Mouse (Mus musculus) embryonic facial prominence, embryonic 12.5 days (tissue): ENCODE data around the gene Rpl12. TPM values are rescaled to one million over a fixed set of nuclear protein-coding genes. Genes with fewer than 3 reads are reported as not detected.

ENCODE experiments used
- ATAC-seq: fragments of 200-750 bp; cut with Nextera tagmentation; 2 replicates; pipeline ENCODE4 v1.8.0; 2017; ENCODE audit not compliant: insufficient number of reproducible peaks, insufficient read depth, low FRiP score, low TSS enrichment
- H3K27ac ChIP-seq: fragments of 300-500 bp; sonication (generic); 2 replicates; pipeline ENCODE4 v1.5.1; 2016; ENCODE audit warnings: mild to moderate bottlenecking
- H3K27me3 ChIP-seq: fragments of 300-500 bp; sonication (generic); 2 replicates; pipeline ENCODE4 v1.6.1; 2016; ENCODE audit warnings: mild to moderate bottlenecking, moderate library complexity
- H3K36me3 ChIP-seq: fragments of 300-500 bp; sonication (generic); 2 replicates; pipeline ENCODE4 v1.6.1; 2016; ENCODE audit warnings: mild to moderate bottlenecking
- H3K4me1 ChIP-seq: fragments of 300-500 bp; sonication (generic); 2 replicates; pipeline ENCODE4 v1.6.1; 2016
- H3K4me2 ChIP-seq: fragments of 300-500 bp; sonication (generic); replicated peaks from 2 replicates; pipeline ENCODE4 v1.6.1; 2016; ENCODE audit warnings: mild to moderate bottlenecking, moderate library complexity
- H3K4me3 ChIP-seq: fragments of 300-500 bp; sonication (generic); 2 replicates; pipeline ENCODE4 v1.5.1; 2016; ENCODE audit warnings: mild to moderate bottlenecking
- H3K9ac ChIP-seq: fragments of 300-500 bp; sonication (generic); 2 replicates; pipeline ENCODE4 v1.6.1; 2016; ENCODE audit warnings: mild to moderate bottlenecking, moderate library complexity
- H3K9me3 ChIP-seq: fragments of 300-500 bp; sonication (generic); 2 replicates; pipeline ENCODE4 v1.6.1; 2016; ENCODE audit warnings: mild to moderate bottlenecking, moderate library complexity
- WGBS: fragments of 180-500 bp; shearing (Covaris S2); methylation state at CpG from one replicate; pipeline ENCODE4 v1.1.7; 2016; 5-methylcytosine and 5-hydroxymethylcytosine counted together
- polyA plus RNA-seq: library from polyadenylated mRNA; unstranded; fragments of >200 nt; fragmentation: Nextera tagmentation; extraction: Ambion mirVana; gene quantifications from 2 replicates; pipeline ENCODE4 v1.2.1, GENCODE M21; 2016

Rpl12 gene
- polyA plus RNA-seq, 1 experiment from 2014 or later: 160 TPM

- Histone ChIP-seq H3K9me3 (no peaks in the 10 kb centered on the region), H3K4me2 (no peak overlapping the region), H3K36me3 (peaks cover 37% of the 10 kb centered on the region), H3K4me1 (peaks cover 10% of the 10 kb centered on the region), H3K27ac (no peak overlapping the region), H3K9ac (no peak overlapping the region), H3K4me3 (no peak overlapping the region), H3K27me3 (no peaks in the 10 kb centered on the region)
- ATAC-seq: no peak
- 64% methylated on average over 8 of the region's 8 CpGs for WGBS
These were observed 4.0 kb upstream of the Rpl12 start for GRCm38 (mm10) chr2:32957344-32957743.

GRCm38 (mm10) chr2:32960273-32960672 lies 1.1 kb upstream of the Rpl12 start:
- WGBS: 93% methylated on average over 4 of the region's 4 CpGs
- Histone ChIP-seq H3K9me3 (no peaks in the 10 kb centered on the region), H3K4me2 (peak overlapping the region; percentile 78), H3K9ac (peak overlapping the region; percentile 92), H3K4me1 (peaks cover 28% of the 10 kb centered on the region), H3K4me3 (peak overlapping the region; percentile 87; the same call in 1 of the 2 replicates), H3K36me3 (peaks cover 42% of the 10 kb centered on the region), H3K27me3 (no peaks in the 10 kb centered on the region), H3K27ac (no peak overlapping the region)
- ATAC-seq: no peak

- WGBS: under 1% methylated on average over 33 of the region's 33 CpGs
- no peaks in the 10 kb centered on the region for H3K27me3 ChIP-seq
- H3K36me3 ChIP-seq: peaks cover 29% of the 10 kb centered on the region
These were observed 909 bp downstream of the Rpl12 start for GRCm38 (mm10) chr2:32962062-32962874.

GRCm38 (mm10) chr2:32962875-32963220 lies 1.5 kb downstream of the Rpl12 start:
- ATAC-seq: no peak
- H3K36me3 ChIP-seq: peaks cover 26% of the 10 kb centered on the region
- peak overlapping the region; percentile 87 for H3K4me3 ChIP-seq
- H3K9me3 ChIP-seq: no peaks in the 10 kb centered on the region
- H3K27me3 ChIP-seq: no peaks in the 10 kb centered on the region
- peak overlapping the region; percentile 92 for H3K27ac ChIP-seq
- H3K4me1 ChIP-seq: peaks cover 41% of the 10 kb centered on the region
- peak overlapping the region; percentile 78 for H3K4me2 ChIP-seq
- WGBS: 7% methylated on average over 9 of the region's 9 CpGs
- H3K9ac ChIP-seq: peak overlapping the region; percentile 92

More at GRCm38 (mm10) chr2:32962062-32962874, 909 bp downstream of the Rpl12 start:
- no peak for ATAC-seq
- Histone ChIP-seq H3K4me2 (peak overlapping the region; percentile 78), H3K27ac (peak overlapping the region; percentile 92), H3K4me1 (peaks cover 37% of the 10 kb centered on the region), H3K9ac (peak overlapping the region; percentile 92), H3K9me3 (no peaks in the 10 kb centered on the region), H3K4me3 (peak overlapping the region; percentile 87)

- Histone ChIP-seq H3K27ac (no peak overlapping the region), H3K36me3 (peaks cover 26% of the 10 kb centered on the region), H3K4me1 (peaks cover 42% of the 10 kb centered on the region), H3K9me3 (no peaks in the 10 kb centered on the region), H3K9ac (peak overlapping the region; percentile 92; the same call in 1 of the 2 replicates), H3K27me3 (no peaks in the 10 kb centered on the region), H3K4me2 (peak overlapping the region; percentile 78), H3K4me3 (peak overlapping the region; percentile 87)
- no peak for ATAC-seq
- 71% methylated on average over 4 of the region's 4 CpGs for WGBS
These were observed 2.2 kb downstream of the Rpl12 start for GRCm38 (mm10) chr2:32963544-32963943.

GRCm38 (mm10) chr2:32963981-32964380 lies 2.6 kb downstream of the Rpl12 start:
- no peaks in the 10 kb centered on the region for H3K9me3 ChIP-seq
- peaks cover 26% of the 10 kb centered on the region for H3K36me3 ChIP-seq
- no peaks in the 10 kb centered on the region for H3K27me3 ChIP-seq
- 69% methylated on average over 1 of the region's 1 CpGs for WGBS
- H3K27ac ChIP-seq: no peak overlapping the region
- peak overlapping the region; percentile 78; the same call in 1 of the 2 replicates for H3K4me2 ChIP-seq
- ATAC-seq: no peak
- peak overlapping the region; percentile 92; the same call in 1 of the 2 replicates for H3K9ac ChIP-seq
- peaks cover 42% of the 10 kb centered on the region for H3K4me1 ChIP-seq
- H3K4me3 ChIP-seq: no peak overlapping the region

GRCm38 (mm10) chr2:32964659-32965457 lies 3.5 kb downstream of the Rpl12 start:
- Histone ChIP-seq H3K27ac (peak overlapping the region; percentile 36; the same call in 1 of the 2 replicates), H3K4me3 (no peak overlapping the region), H3K4me1 (peaks cover 42% of the 10 kb centered on the region), H3K36me3 (peaks cover 26% of the 10 kb centered on the region), H3K9ac (0 out of 2 replicates have a peak overlapping the region, but pooled peaks have one; percentile 1), H3K27me3 (no peaks in the 10 kb centered on the region), H3K9me3 (no peaks in the 10 kb centered on the region), H3K4me2 (no peak overlapping the region)
- 34% methylated on average over 10 of the region's 10 CpGs for WGBS
- ATAC-seq: no peak

- H3K4me2 ChIP-seq: peak overlapping the region; percentile 81
- no peak for ATAC-seq
- H3K9me3 ChIP-seq: no peaks in the 10 kb centered on the region
- H3K27ac ChIP-seq: no peak overlapping the region
- WGBS: 14% methylated on average over 7 of the region's 7 CpGs
- peaks cover 26% of the 10 kb centered on the region for H3K36me3 ChIP-seq
- peaks cover 38% of the 10 kb centered on the region for H3K4me1 ChIP-seq
- no peak overlapping the region; the same call in 1 of the 2 replicates for H3K9ac ChIP-seq
- H3K27me3 ChIP-seq: no peaks in the 10 kb centered on the region
- no peak overlapping the region; the same call in 1 of the 2 replicates for H3K4me3 ChIP-seq
These were observed 4.3 kb downstream of the Rpl12 start for GRCm38 (mm10) chr2:32965511-32966183.

- peak overlapping the region; percentile 81 for H3K4me2 ChIP-seq
- H3K27ac ChIP-seq: peak overlapping the region; percentile 88
- ATAC-seq: no peak
- peaks cover 32% of the 10 kb centered on the region for H3K4me1 ChIP-seq
- H3K4me3 ChIP-seq: peak overlapping the region; percentile 49
- H3K9me3 ChIP-seq: no peaks in the 10 kb centered on the region
- WGBS: 9% methylated on average over 13 of the region's 13 CpGs
- H3K27me3 ChIP-seq: no peaks in the 10 kb centered on the region
- peak overlapping the region; percentile 67 for H3K9ac ChIP-seq
- peaks cover 26% of the 10 kb centered on the region for H3K36me3 ChIP-seq
These were observed 4.9 kb downstream of the Rpl12 start for GRCm38 (mm10) chr2:32966184-32966688.

GRCm38 (mm10) chr2:32966689-32967631 lies 5.6 kb downstream of the Rpl12 start:
- Histone ChIP-seq H3K36me3 (peaks cover 26% of the 10 kb centered on the region), H3K27ac (peak overlapping the region; percentile 88), H3K4me2 (peak overlapping the region; percentile 81), H3K9ac (peak overlapping the region; percentile 67), H3K27me3 (no peaks in the 10 kb centered on the region), H3K9me3 (no peaks in the 10 kb centered on the region), H3K4me3 (peak overlapping the region; percentile 49), H3K4me1 (peaks cover 32% of the 10 kb centered on the region)
- ATAC-seq: peak; percentile 78
- WGBS: under 1% methylated on average over 55 of the region's 55 CpGs
